Mouse (Mus musculus): ENCODE measurements around the gene Mark3. TPM values are rescaled to one million over a fixed set of nuclear protein-coding genes. Genes with fewer than 3 reads are reported as not detected.

The Mark3 gene
- polyA plus RNA-seq, 2 experiments = 18.0 to 24.6 TPM

- H3K4me1 ChIP-seq (replicated peaks; ENCODE audit: control insufficient read depth in 2 of 2, insufficient read depth in 2 of 2, low read length in 1 of 2) = peaks cover 8 to 12% of the 10 kb centered on the region in 2 experiments; a peak in 3 of 4 replicates
- 43% methylated on average over 6 of the region's 6 CpGs for WGBS (ENCODE audit: insufficient replicate concordance)
- H3K36me3 ChIP-seq (replicated peaks; ENCODE audit: control insufficient read depth, insufficient read depth, low read depth) = no peaks in the 10 kb centered on the region
- H3K4me2 ChIP-seq (ENCODE audit: low read depth) = no peak overlapping the region
- no peak overlapping the region for H3K4me3 ChIP-seq (ENCODE audit: insufficient read depth in 1 of 2, low read depth in 2 of 2, low read length in 2 of 2)
- no peak overlapping the region for H3K9ac ChIP-seq (replicated peaks)
- no peak for TF ChIP-seq EP300 (IDR thresholded peaks at IDR 0.05; ENCODE audit: low read depth)
- TF ChIP-seq CTCF (IDR thresholded peaks at IDR 0.05; ENCODE audit: low read depth) = no peak
- peaks cover 34% of the 10 kb centered on the region for H3K27me3 ChIP-seq (ENCODE audit: control insufficient read depth, insufficient read depth, low read length)
- H3K9me3 ChIP-seq (ENCODE audit: control insufficient read depth, low read length) = no peaks in the 10 kb centered on the region
- no peak for ATAC-seq (ENCODE audit: insufficient read depth)
- DNase-seq (ENCODE audit: low read depth in 3 of 3, low spot score in 3 of 3) = no peak
- H3K27ac ChIP-seq = no peak overlapping the region
Measured at GRCm38 (mm10) chr12:111675797-111676580, 101.7 kb downstream of the Mark3 start.

DNA sequence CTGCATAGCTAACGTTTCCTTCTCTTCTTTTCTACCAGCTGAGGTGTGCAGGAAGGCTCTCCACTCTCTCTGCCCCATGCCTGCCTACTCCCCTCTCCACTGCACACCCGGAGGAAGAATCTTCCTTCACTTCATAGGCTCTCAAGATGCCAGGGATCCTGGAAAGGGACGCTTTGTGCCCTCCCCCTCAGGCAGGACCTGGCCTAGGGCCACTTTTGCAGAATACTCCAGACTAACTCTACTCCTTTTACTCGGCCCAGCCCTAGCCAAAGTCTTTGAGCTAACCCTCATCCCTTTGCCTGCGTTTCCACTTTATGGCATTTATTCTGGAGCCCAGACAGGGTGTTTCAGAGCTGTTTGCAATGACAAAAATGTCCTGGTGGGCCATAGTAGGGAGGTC lies 103.1 kb downstream of the Mark3 start:
- H3K4me3 ChIP-seq (ENCODE audit: insufficient read depth in 1 of 2, low read depth in 2 of 2, low read length in 2 of 2) = peak overlapping the region; percentile 91 to 96
- no peaks in the 10 kb centered on the region for H3K36me3 ChIP-seq (replicated peaks; ENCODE audit: control insufficient read depth, insufficient read depth, low read depth)
- 23% methylated on average over 5 of the region's 5 CpGs for WGBS (ENCODE audit: insufficient replicate concordance)
- H3K9ac ChIP-seq (replicated peaks) = peak overlapping the region; percentile 85
- H3K9me3 ChIP-seq (ENCODE audit: control insufficient read depth, low read length) = no peaks in the 10 kb centered on the region
- H3K27ac ChIP-seq = peak overlapping the region; percentile 64
- peaks cover 19% of the 10 kb centered on the region for H3K27me3 ChIP-seq (ENCODE audit: control insufficient read depth, insufficient read depth, low read length)
- no peak for DNase-seq (ENCODE audit: low read depth in 3 of 3, low spot score in 3 of 3)
- peak; percentile 21 for ATAC-seq (ENCODE audit: insufficient read depth)
- H3K4me2 ChIP-seq (ENCODE audit: low read depth) = peak overlapping the region; percentile 96
- H3K4me1 ChIP-seq (replicated peaks; ENCODE audit: control insufficient read depth in 2 of 2, insufficient read depth in 2 of 2, low read length in 1 of 2) = peaks cover 8 to 12% of the 10 kb centered on the region in 2 experiments; a peak in 3 of 4 replicates
- no peak for TF ChIP-seq CTCF (IDR thresholded peaks at IDR 0.05; ENCODE audit: low read depth)
- no peak for TF ChIP-seq EP300 (IDR thresholded peaks at IDR 0.05; ENCODE audit: low read depth)

- H3K27ac ChIP-seq = peak within 1 kb of the TSS; percentile 64
- peak within 1 kb of the TSS; percentile 85 for H3K9ac ChIP-seq (replicated peaks)
- DNase-seq (ENCODE audit: low read depth in 3 of 3, low spot score in 3 of 3) (peak; percentile 82 to 83 (median 83)), ATAC-seq (ENCODE audit: insufficient read depth) (peak; percentile 86)
- H3K4me1 ChIP-seq (replicated peaks; ENCODE audit: control insufficient read depth in 2 of 2, insufficient read depth in 2 of 2, low read length in 1 of 2) = peaks cover 8 to 12% of the 10 kb centered on the region in 2 experiments; a peak in 3 of 4 replicates
- TF ChIP-seq EP300 (IDR thresholded peaks at IDR 0.05; ENCODE audit: low read depth) (no peak), CTCF (IDR thresholded peaks at IDR 0.05; ENCODE audit: low read depth) (no peak)
- H3K4me3 ChIP-seq (ENCODE audit: insufficient read depth in 1 of 2, low read depth in 2 of 2, low read length in 2 of 2) = peak within 1 kb of the TSS; percentile 91 to 96
- H3K36me3 ChIP-seq (replicated peaks; ENCODE audit: control insufficient read depth, insufficient read depth, low read depth) = no peaks in the 10 kb centered on the region
- WGBS (ENCODE audit: insufficient replicate concordance) = under 1% methylated on average over 51 of the region's 51 CpGs
- H3K4me2 ChIP-seq (ENCODE audit: low read depth) = peak within 1 kb of the TSS; percentile 96
- peaks cover 13% of the 10 kb centered on the region for H3K27me3 ChIP-seq (ENCODE audit: control insufficient read depth, insufficient read depth, low read length)
- H3K9me3 ChIP-seq (ENCODE audit: control insufficient read depth, low read length) = no peaks in the 10 kb centered on the region
Measured at GRCm38 (mm10) chr12:111677882-111678669, 103.8 kb downstream of the Mark3 start, which contains the start of gene Trmt61a. Trmt61a (plus strand) TSS chr12:111678105.

GRCm38 (mm10) chr12:111678670-111678933 lies 104.3 kb downstream of the Mark3 start:
- peaks cover 8% of the 10 kb centered on the region for H3K27me3 ChIP-seq (ENCODE audit: control insufficient read depth, insufficient read depth, low read length)
- ATAC-seq (ENCODE audit: insufficient read depth) (no peak), DNase-seq (ENCODE audit: low read depth in 3 of 3, low spot score in 3 of 3) (no peak)
- peak overlapping the region; percentile 85 for H3K9ac ChIP-seq (replicated peaks)
- H3K27ac ChIP-seq = no peak overlapping the region
- H3K4me2 ChIP-seq (ENCODE audit: low read depth) = peak overlapping the region; percentile 96
- H3K4me3 ChIP-seq (ENCODE audit: insufficient read depth in 1 of 2, low read depth in 2 of 2, low read length in 2 of 2) = peak overlapping the region; percentile 91 to 96
- peaks cover 8 to 12% of the 10 kb centered on the region in 2 experiments; a peak in 3 of 4 replicates for H3K4me1 ChIP-seq (replicated peaks; ENCODE audit: control insufficient read depth in 2 of 2, insufficient read depth in 2 of 2, low read length in 1 of 2)
- TF ChIP-seq EP300 (IDR thresholded peaks at IDR 0.05; ENCODE audit: low read depth) (no peak), CTCF (IDR thresholded peaks at IDR 0.05; ENCODE audit: low read depth) (no peak)
- H3K9me3 ChIP-seq (ENCODE audit: control insufficient read depth, low read length) = no peaks in the 10 kb centered on the region
- 2% methylated on average over 13 of the region's 13 CpGs for WGBS (ENCODE audit: insufficient replicate concordance)
- H3K36me3 ChIP-seq (replicated peaks; ENCODE audit: control insufficient read depth, insufficient read depth, low read depth) = no peaks in the 10 kb centered on the region

GRCm38 (mm10) chr12:111678997-111679396 lies 104.7 kb downstream of the Mark3 start:
- Histone ChIP-seq H3K27ac (no peak overlapping the region), H3K4me3 (ENCODE audit: insufficient read depth in 1 of 2, low read depth in 2 of 2, low read length in 2 of 2) (peak overlapping the region; percentile 91 to 96), H3K36me3 (replicated peaks; ENCODE audit: control insufficient read depth, insufficient read depth, low read depth) (no peaks in the 10 kb centered on the region), H3K27me3 (ENCODE audit: control insufficient read depth, insufficient read depth, low read length) (peaks cover 4% of the 10 kb centered on the region), H3K9me3 (ENCODE audit: control insufficient read depth, low read length) (no peaks in the 10 kb centered on the region), H3K4me2 (ENCODE audit: low read depth) (peak overlapping the region; percentile 96), H3K4me1 (replicated peaks; ENCODE audit: control insufficient read depth in 2 of 2, insufficient read depth in 2 of 2, low read length in 1 of 2) (peaks cover 8 to 12% of the 10 kb centered on the region in 2 experiments; a peak in 3 of 4 replicates), H3K9ac (replicated peaks) (peak overlapping the region; percentile 85)
- no peak for ATAC-seq (ENCODE audit: insufficient read depth)
- DNase-seq (ENCODE audit: low read depth in 3 of 3, low spot score in 3 of 3) = no peak
- TF ChIP-seq CTCF (IDR thresholded peaks at IDR 0.05; ENCODE audit: low read depth) (no peak), EP300 (IDR thresholded peaks at IDR 0.05; ENCODE audit: low read depth) (no peak)
- 16% methylated on average over 7 of the region's 7 CpGs for WGBS (ENCODE audit: insufficient replicate concordance)

Measured in liver, embryonic 14.5 days (tissue).